Mouse (Mus musculus): ENCODE measurements at regions not wholly inside any gene's neighbourhood (a gene's known extent, or its start where the extent isn't known, plus 50 kb on each side); places are given as distances from the start of the nearest gene placed in this dataset.
A peak's percentile ranks its signal among the peaks of the same experiment; 100 is the strongest.

DNA sequence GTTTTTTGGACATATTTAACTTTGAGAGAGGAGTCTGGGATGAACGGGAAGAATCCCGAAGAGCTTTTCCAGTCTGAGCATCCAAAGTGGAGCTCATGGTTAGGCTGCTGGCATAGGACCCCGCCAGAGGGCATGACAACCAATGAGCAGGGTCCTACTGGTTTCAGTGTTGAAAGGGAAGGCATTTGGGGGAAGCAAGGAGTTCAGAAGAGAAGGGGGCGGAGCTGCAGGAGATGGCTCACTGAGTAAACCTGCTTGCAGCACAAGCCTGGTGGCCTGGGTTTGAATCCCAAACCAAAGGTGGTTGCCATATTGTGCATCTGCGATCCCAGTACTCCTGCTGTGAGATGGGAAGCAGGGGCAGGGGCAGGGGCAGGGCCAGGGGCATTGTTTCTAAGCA is 161.4 kb upstream of the Ubr2 start:
- no peak for DNase-seq

GRCm38 (mm10) chr17:47170978-47171593 is 160.7 kb upstream of the Ubr2 start:
- DNase-seq = no peak

- peak in 1 of 2 experiments; percentile 29 for DNase-seq
Measured at GRCm38 (mm10) chr17:47168105-47168504, 157.7 kb upstream of the Ubr2 start.

GRCm38 (mm10) chr17:47163677-47164340 is 153.5 kb upstream of the Ubr2 start:
- no peak for DNase-seq

- no peak for DNase-seq
Measured at GRCm38 (mm10) chr17:47162459-47162858, 152.1 kb upstream of the Ubr2 start.

DNA sequence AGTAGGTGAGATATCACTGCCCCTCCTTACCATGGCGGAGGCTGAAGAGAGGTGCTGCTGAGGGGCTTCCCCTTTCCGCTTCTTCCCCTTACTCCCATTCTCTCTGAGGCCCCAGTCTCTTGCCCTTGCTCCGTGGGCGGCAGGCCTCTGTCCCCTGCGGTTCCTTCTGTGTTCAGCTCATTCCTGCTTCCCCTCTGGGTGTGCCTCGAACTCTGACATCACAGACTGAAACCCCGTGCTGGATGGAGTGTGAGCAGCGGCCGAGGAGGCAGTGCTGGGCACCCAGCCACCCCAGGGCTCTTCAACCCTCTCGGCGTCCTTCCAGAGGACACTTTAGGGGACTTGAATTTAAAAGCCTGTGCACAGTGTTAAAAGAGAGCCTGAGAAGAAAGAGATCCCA is 145.9 kb upstream of the Ubr2 start:
- DNase-seq = no peak

GRCm38 (mm10) chr17:47151557-47152278 is 141.4 kb upstream of the Ubr2 start:
- peak; percentile 36 to 42 for DNase-seq

DNA sequence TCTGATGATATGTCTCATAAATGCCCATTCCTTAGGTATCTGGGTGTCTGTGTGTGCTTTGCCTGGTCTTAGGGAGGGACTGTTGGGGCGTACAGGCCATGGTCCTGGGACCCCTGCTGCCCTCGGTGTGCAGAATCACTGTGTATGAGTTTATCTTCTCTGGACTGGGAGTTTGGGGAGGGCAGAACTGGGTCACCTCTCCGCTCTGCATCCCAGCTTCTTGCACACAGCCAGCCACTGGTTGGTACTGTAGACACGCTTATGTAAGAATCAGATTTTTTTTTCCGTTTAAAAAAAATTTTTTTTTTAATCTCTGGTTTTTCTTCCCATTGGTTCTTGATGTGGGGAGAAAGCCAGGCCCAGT is 140.8 kb upstream of the Ubr2 start:
- no peak for DNase-seq

DNA sequence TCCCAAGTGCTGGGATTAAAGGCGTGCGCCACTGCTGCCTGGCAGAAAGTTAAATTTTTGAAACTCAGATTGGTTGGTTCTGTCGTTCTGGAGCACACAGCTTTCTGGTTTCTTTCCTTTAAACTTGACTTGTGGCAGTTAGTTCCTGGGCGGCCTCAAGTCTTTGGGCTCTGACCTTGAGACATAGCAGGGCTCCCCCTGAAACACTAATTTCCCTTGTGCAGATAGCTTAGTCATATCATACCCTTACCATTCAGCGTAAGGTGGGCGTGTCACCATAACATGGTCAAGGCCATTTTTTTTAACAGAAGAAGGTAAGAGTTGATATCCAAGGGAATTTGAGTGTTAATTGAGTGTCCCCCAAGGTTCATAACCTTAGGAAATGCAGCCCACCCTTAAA is 140.3 kb upstream of the Ubr2 start:
- DNase-seq = no peak

GRCm38 (mm10) chr17:47149662-47150061 is 139.3 kb upstream of the Ubr2 start:
- DNase-seq = no peak

- no peak for DNase-seq
Measured at GRCm38 (mm10) chr17:47149158-47149557, 138.8 kb upstream of the Ubr2 start.

GRCm38 (mm10) chr17:47146640-47147039 is 136.3 kb upstream of the Ubr2 start:
- DNase-seq = peak; percentile 59 to 64

DNA sequence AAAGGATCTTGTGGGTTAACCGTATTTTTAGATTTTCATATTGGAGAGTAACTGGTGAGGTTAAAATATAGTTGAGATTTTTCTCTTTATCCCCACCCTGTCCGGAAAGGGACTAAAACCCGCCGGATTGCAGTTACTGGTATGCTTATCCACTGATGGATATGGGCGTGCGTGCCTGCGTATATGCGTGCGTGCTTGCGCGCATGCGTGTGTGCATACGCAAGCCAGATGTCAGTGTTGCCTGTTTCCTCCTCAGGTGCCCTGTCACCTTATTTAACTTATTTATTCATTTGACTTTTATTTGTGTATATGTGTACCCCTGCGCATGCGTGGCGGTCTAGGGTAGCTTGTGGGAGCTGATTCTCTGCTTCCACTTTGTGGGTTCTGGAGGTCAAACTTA is 135.2 kb upstream of the Ubr2 start:
- no peak for DNase-seq

DNA sequence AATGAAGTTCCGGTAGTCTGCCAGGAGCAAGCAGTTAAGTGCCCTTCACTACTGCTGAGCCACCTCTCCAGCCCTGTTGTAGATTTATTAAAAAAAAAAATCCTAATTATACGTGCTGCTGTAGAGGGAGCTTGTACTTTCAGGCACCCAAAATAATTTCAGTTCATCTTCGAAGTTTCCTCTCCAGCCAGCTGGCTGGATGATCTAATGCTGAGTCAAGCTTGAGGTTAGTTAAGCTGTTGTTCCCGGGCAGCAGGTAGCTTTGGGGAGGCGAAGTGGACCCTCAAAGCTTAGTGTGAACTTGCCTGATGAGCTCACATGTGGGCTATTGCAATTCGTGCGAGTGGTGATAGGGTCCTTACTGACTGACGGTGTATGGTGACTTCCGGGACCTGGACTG is 134.6 kb upstream of the Ubr2 start:
- DNase-seq = no peak

DNA sequence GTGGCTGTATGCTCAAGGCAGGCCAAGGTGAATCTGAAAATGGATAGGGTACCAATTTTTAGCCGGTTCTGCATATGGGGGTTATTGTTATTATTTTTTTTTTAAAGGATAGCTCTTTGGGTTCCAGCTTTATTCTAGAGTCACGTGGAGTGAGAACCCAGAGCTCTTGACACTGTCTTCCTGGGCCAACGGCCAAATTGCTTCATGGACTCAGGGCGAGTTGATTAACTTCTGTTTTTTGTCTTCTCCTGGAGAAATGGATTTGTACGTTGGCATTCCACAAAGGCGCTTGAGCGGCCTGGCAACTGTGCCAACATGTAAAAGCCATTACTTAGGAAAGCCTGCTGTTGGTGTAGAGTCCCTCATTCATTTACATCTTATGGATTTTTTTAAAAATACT is 134.1 kb upstream of the Ubr2 start:
- peak; percentile 42 to 53 for DNase-seq

- no peak for DNase-seq
Measured at GRCm38 (mm10) chr17:47143898-47144297, 133.5 kb upstream of the Ubr2 start.

DNA sequence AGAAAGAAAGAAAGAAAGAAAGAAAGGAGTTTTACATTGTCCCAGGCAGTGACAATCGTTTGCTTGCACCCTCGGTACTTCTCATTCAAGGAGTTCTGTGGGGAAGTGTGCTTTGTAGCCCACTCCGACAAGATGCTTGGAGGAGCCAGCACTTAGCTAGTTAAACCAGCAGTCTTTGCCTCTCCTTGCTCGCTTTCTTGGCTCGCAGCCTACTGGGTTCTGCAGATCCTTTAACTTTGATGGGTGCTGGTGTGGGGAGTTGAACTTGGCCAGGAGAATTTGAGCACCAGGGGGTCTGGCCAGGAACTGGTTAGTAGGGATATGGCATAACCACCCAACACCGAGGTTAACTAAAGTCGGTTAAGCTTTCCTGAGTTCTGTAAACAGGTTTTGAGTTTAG is 132.5 kb upstream of the Ubr2 start:
- DNase-seq = peak; percentile 42 to 57

DNA sequence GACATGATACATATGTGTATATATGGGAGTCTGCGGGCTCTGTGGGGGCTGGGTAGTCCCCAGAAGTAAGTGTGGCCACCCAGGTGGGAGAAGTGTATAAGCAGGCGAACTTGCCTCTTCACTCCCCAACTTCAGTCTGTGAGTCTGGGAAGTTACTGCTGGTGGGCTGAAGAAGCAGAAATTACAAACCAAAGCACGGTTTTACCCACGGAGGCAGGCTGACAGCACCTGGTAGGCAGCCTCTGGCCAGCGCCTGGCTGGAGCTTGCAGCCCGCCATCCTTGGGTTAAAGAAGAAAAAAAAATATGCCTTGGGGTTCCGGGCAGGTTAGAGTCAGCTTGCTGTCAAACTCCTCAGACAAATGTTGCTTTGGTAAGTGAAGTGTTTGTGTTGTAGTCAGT is 131.9 kb upstream of the Ubr2 start:
- no peak for DNase-seq

DNA sequence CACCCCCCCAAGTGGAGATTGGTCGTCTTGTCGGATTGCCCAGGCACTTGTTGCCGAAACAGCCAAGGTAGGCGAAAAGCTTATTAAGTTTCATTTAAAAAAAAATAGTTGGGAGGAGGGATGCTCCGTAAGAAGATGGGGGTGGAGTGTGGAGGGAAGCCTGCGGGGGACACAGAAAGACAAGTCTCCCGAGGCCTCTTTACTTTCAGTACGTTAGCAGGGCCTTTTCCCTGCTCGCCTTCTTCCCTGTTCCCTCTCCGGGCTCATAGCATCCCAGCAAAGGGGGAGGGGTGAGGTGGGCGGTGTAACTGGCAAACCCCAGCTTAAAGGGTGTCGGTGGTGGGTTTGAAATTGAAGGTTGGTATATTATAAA is 131.5 kb upstream of the Ubr2 start:
- DNase-seq = peak; percentile 48 to 61

DNA sequence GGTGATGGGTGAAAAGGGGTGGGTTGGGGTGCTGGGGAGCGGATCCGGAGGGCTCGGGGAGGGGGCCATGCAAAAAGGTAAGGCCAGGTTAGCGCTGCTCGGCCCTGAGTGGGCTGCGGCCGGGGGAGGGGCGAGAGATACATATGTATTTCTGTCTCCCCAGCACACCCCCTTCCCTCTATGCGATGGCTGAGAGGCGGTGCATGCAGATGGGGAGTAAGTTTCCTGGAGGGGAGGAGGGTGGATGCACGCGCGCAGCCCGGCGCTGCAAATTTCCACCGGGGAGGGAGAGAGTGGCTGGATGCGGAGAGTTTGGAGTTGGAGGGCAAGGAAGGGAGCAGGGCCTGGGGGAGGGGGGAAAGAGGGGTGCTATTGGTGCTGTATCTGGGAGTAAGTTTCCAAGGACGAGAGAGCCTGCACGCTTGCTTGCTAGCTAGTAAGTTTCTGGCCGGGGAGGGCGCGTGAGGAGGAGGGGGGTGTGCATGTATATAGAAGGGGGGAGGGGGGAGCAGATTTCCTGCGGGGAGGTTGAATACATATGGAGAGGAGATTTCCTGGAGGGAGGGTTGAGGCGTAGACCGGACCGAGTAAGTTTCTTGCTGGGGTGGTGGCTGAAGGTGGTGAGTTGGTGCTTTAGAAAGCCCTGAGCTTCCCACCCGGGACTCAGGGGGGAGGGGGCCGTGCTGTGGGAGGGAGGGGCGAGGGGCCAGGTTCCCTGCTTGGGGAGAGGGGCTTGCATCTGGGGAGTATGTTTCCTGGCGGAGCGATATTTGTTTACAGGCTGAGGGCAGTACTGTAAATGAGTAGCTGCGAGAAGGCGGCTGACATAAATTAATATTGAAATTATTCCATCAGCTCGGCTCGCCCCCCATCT is 130.8 kb upstream of the Ubr2 start:
- peak; percentile 72 to 77 for DNase-seq

DNA sequence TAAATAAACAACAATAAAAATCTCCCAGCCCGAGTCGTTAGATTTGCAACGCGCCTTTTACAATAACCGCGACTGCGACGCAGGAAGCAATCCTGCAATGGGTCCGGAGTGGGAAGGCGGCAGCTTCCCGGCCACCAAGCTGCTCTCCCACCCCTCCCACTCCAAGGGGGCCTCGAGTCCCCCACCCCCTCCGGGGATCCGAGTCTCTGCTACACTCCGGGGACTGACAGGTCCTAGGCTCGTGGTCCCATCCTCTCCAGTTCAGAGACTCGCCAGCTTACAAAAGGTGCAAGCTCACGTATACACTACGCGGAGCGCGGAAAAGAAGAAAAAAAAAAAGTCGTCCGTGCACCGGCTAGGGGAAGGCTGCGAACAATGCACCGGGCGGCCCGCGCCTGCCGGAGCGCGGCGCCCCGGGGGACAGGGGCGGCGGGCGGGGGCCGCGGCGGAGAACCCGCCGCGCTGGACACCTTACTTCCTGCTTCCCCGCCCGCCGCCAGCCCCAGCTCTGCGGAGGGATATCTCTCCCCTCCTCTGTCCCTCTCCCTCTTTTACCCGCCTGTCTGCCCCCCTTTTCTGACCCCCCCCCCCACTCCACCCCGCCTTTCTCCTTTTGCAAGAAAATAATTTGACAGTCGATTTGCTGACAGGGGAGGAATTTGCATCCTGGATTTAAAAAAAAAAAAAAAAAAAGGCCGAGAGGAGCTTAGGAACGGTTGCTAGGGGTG is 130.0 kb upstream of the Ubr2 start:
- DNase-seq = peak; percentile 82 to 87

- DNase-seq = peak; percentile 89 to 95
Measured at GRCm38 (mm10) chr17:47139730-47140231, 129.4 kb upstream of the Ubr2 start.
